Mouse (Mus musculus) olfactory bulb, adult 2 months (tissue): ENCODE data around the gene Cxcl2. TPM values are rescaled to one million over a fixed set of nuclear protein-coding genes. Genes with fewer than 3 reads are reported as not detected.

ENCODE experiments used
- H3K27ac ChIP-seq: fragments of 200-500 bp; 2 replicates; pipeline ENCODE4 v1.5.1; 2012; ENCODE audit warnings: low read depth, low read length; ENCODE audit not compliant: insufficient read depth
- H3K4me1 ChIP-seq: fragments of 200-500 bp; 2 replicates; pipeline ENCODE4 v1.6.1; 2012; ENCODE audit warnings: low read length; ENCODE audit not compliant: control insufficient read depth, insufficient read depth
- H3K4me3 ChIP-seq: fragments of 200-500 bp; 2 replicates; pipeline ENCODE4 v1.5.1; 2012; ENCODE audit warnings: mild to moderate bottlenecking, low read depth, low read length, moderate library complexity; ENCODE audit not compliant: insufficient read depth
- CTCF ChIP-seq: fragments of 200-500 bp; IDR thresholded peaks from 2 replicates; pipeline ENCODE4 v1.5.1; 2012; ENCODE audit warnings: low read depth, mild to moderate bottlenecking, low read length, moderate library complexity; ENCODE audit not compliant: insufficient read depth
- POLR2A ChIP-seq: fragments of 200-500 bp; IDR thresholded peaks from 2 replicates; pipeline ENCODE4 v1.6.1; 2012; ENCODE audit warnings: mild to moderate bottlenecking, low read depth, low read length, moderate library complexity; ENCODE audit not compliant: insufficient read depth
- WGBS: fragments of 180-500 bp; shearing (Covaris S2); methylation state at CpG from one replicate; pipeline ENCODE4 v1.1.7; 2018; 5-methylcytosine and 5-hydroxymethylcytosine counted together
- polyA plus RNA-seq: library from polyadenylated mRNA; stranded (reverse); fragments of >200 nt; gene quantifications from 2 replicates; pipeline ENCODE4 v1.2.4, GENCODE M21; 2012; ENCODE audit warnings: low replicate concordance; ENCODE audit not compliant: missing spikeins, insufficient read depth, insufficient read length

The Cxcl2 gene
- polyA plus RNA-seq, 1 experiment = not detected

DNA sequence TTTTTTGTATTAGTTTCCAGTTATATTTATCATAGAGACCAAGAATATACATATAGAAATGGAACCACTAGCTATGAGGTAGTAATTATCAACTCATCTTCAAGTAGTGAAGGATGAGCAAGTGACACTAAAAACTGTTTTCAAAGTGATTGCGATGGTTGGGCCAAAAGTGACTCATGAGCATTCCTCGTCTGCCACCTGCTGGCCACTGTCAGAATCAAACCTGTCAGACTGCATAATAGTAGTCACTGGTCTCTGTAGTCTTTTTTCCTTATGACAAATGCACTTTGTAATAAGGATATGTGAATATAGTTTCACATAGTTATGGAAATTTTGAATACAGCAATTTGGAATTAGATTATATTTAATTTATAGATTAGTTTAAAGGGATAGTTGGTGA is 5.3 kb downstream of the Cxcl2 start:
- 0% methylated on average over 2 of the region's 2 CpGs for WGBS

DNA sequence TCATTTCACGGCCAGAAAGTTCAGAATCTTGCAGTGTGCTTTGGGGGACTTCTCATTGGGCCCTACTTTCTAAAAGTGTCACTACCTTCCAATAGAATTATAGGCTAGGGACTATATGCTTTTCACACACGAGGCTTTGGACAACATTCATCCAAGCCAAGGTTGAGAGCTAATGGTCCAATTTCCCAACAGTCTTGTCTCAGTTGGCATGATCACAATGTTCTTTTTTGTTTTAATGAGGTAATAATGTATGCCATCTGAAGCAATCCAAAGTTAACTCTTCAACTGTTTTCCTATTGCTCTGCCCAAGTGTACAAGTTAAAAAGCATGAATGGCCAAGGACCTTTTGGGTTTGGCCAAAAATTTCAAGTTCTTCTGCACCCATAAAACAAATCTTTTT is 15.8 kb downstream of the Cxcl2 start:
- Histone ChIP-seq H3K27ac (no peak overlapping the region), H3K4me3 (no peak overlapping the region)

More for the DNA sequence above, 5.3 kb downstream of the Cxcl2 start:
- H3K4me3 ChIP-seq = no peak overlapping the region
- H3K4me1 ChIP-seq = no peaks in the 10 kb centered on the region; the same call in 1 of the 2 replicates
- no peak overlapping the region for H3K27ac ChIP-seq
- TF ChIP-seq POLR2A (no peak), CTCF (no peak)

DNA sequence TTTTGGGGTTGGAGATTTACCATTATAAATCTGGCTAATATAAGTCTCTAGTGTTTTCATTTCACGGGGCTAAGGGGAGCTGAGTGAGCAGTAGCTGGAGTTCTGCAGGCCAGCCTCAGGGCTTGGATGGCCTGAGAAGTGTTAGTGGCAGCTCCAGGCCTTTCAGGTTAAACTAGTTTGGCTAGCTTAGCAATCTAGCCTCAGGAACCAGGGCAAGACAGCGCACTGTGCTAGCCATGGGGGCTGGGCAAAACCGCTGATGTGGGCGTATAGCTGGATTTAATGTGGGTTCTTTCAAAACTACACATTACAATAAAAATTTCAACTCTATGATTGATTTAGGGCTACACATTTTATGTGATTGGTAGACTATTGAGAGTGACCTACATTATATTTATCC is 19.3 kb downstream of the Cxcl2 start:
- Histone ChIP-seq H3K4me1 (no peaks in the 10 kb centered on the region), H3K27ac (no peak overlapping the region), H3K4me3 (no peak overlapping the region)
- 96% methylated on average over 4 of the region's 4 CpGs for WGBS
- no peak for TF ChIP-seq CTCF
- TF ChIP-seq POLR2A = no peak

More for the DNA sequence above, 15.8 kb downstream of the Cxcl2 start:
- TF ChIP-seq POLR2A = no peak
- no peaks in the 10 kb centered on the region for H3K4me1 ChIP-seq
- 62% methylated on average over 2 of the region's 2 CpGs for WGBS

DNA sequence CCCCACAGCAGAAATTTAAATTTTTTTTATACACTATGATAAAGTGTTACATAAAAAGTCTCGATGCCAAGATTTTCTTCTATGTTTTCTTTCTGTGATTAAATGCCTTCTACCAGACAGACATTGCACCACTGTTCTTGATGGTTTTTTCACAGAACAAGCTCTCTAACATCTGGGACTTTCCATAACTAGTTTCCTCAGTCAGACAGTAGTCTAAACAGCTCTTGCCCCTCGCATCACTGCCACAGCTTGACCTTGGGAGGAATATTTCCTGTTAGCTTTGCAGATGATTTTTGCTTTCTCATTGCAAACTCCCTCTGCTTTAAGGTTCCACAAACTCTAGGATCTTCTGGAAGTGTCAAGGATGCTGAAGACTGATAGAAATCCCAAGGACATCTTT is 26.9 kb downstream of the Cxcl2 start:
- peak overlapping the region; percentile 26; the same call in 1 of the 2 replicates for H3K27ac ChIP-seq
- no peaks in the 10 kb centered on the region for H3K4me1 ChIP-seq
- WGBS = 42% methylated on average over 2 of the region's 2 CpGs
- peak overlapping the region; percentile 76 for H3K4me3 ChIP-seq
- TF ChIP-seq POLR2A (no peak), CTCF (no peak)

DNA sequence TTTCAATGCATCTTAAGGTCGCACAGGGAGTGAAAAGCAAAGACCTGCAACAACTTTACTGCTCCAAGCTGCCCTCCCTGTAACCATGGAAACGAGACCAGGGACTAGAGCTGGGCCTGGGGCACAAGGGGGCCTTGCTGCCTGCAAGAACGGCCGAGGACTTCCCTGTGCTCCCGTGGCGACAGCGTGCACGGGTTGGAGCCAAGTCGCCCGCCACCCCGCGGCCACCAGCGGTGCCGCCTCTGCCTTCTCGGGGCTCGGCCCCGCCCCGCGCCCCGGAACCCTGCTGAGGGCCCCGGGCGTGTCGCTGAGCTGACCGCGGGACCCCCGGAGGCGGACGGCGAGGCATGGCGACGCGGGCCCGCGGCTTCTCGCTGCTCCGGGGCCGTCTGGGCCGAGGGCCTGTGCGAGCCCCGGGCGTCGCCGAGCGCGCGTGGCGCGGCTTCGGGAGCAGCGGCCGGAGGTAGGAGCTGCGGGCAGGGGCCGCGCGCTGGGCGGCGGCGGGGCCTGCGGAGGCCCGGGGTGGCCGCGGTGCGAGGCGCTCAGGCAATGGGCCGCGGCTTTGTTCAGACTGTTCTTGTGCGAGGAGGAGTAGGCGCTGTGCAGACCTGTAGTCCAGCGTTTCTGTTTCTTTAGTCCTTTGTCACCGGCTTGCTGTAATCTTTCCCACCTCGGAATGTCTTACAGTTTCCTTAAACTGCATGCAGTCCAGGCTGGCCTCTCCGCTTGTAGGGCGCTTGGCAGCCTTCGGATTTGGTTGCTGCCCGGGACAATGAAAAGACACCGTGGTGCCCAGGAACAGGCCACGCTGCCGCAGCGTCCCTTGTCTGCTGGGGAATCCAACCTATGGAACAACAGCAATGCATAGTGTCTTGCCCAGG is 27.5 kb downstream of the Cxcl2 start, which contains the start of gene Mthfd2l:
TSS of gene Mthfd2l (plus strand) at position 147 of the 881 bp plus-strand sequence.
- WGBS = under 1% methylated on average over 79 of the region's 79 CpGs
- Histone ChIP-seq H3K4me3 (peak within 1 kb of the TSS; percentile 76), H3K4me1 (no peaks in the 10 kb centered on the region), H3K27ac (peak within 1 kb of the TSS; percentile 29)
- TF ChIP-seq CTCF (peak; percentile 52; the same call in 1 of the 2 replicates), POLR2A (peak; percentile 28; the same call in 1 of the 2 replicates)

DNA sequence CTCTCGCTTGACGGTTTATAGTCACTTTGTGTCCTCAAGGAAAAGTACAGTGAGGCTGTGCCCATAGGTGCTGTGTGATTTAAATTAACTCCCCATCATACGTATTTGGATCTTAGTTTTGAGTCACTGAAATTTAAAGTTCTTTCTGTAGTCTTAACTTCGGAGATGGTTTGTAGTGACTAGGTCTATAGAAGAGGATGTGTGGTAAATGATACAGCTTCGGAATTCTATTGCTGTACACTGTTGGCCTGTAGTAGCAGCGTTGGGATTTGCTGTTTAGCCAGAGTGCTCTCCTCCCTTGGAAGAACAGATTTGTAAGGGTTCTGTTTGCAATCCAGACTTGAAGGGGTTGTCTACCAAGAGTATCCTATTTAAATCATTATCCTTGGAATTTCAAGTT is 28.2 kb downstream of the Cxcl2 start:
- WGBS = 33% methylated on average over 6 of the region's 6 CpGs
- H3K4me1 ChIP-seq = no peaks in the 10 kb centered on the region

DNA sequence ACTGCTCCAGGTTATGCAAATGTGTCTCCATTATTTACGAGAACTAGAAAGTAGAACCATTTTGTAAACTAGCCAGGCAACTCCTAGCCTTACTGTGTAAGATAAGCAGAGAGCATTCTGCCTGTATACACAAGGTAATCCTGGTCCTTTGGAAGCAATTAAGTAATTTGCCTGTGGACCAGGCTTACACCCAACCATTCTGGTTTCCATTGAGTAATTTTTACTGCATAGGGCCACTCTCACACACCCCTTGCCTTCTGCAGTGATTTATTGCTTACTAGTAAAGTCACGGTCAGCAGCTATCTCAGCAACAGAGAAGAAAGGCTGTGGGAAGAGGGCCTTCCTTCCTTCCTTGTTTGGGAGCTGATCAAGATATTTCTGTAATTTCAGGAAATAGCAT is 33.0 kb downstream of the Cxcl2 start:
- H3K4me1 ChIP-seq = no peaks in the 10 kb centered on the region
- H3K27ac ChIP-seq = no peak overlapping the region
- WGBS = 80% methylated on average over 2 of the region's 2 CpGs
- TF ChIP-seq CTCF (no peak), POLR2A (no peak)
- no peak overlapping the region for H3K4me3 ChIP-seq

More for the DNA sequence above, 28.2 kb downstream of the Cxcl2 start:
- TF ChIP-seq CTCF (no peak), POLR2A (no peak)
- Histone ChIP-seq H3K4me3 (peak overlapping the region; percentile 76), H3K27ac (peak overlapping the region; percentile 29; the same call in 1 of the 2 replicates)

DNA sequence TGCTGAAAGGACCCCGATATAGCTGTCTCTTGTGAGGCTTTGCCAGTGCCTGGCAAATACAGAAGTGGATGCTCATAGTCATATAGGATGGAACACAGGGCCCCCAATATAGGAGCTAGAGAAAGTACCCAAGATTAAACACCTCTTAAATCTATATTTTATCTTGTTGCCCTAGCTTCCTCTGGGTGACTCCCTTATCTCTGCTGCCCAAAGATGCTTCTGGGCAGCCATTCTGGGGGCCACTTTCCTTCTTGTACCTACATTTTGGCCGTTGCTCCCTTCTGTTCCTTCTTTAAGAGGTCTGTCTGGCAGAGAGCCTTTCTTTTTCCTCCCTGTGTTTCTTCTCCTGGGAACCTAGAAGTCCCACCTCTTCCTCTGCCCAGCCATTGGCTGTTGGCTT is 41.8 kb downstream of the Cxcl2 start:
- Histone ChIP-seq H3K27ac (no peak overlapping the region), H3K4me3 (no peak overlapping the region), H3K4me1 (no peaks in the 10 kb centered on the region)
- 95% methylated on average over 2 of the region's 2 CpGs for WGBS
- TF ChIP-seq POLR2A (no peak), CTCF (no peak)

DNA sequence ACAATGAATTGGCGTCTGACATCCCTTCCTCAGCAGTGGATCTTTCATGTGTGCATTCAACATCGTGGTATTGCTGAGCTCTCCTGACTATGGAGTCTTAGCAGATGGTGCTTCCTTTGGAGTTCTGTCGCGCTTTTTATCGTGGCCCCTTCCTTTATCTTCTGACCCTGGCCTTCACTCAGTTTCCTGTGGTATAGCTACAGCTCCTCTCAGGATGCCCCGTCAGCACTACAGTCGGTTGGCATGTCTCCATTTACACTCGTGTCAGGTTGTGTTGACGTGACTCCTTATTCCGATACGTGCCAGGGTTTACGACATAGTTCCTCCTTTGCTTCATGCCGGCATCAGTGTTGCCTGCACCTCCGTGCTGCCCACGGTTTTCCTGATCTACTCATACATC is 45.8 kb downstream of the Cxcl2 start:
- Histone ChIP-seq H3K4me3 (no peak overlapping the region), H3K4me1 (no peaks in the 10 kb centered on the region), H3K27ac (no peak overlapping the region)
- TF ChIP-seq POLR2A (no peak), CTCF (no peak)
- 94% methylated on average over 15 of the region's 15 CpGs for WGBS
